Mouse (Mus musculus) stomach, embryonic 16.5 days (tissue): ENCODE measurements around the gene Cers6. TPM values are rescaled to one million over a fixed set of nuclear protein-coding genes. Genes with fewer than 3 reads are reported as not detected.

Experiments
- ATAC-seq: fragments of 200-750 bp; cut with Nextera tagmentation; 2 replicates; pipeline ENCODE4 v1.8.0; 2017; ENCODE audit warnings: moderate number of reproducible peaks, moderate TSS enrichment; ENCODE audit not compliant: insufficient read depth, low FRiP score
- H3K27ac ChIP-seq: fragments of 300-500 bp; sonication (generic); 2 replicates; pipeline ENCODE4 v1.5.1; 2014; ENCODE audit warnings: low read length
- H3K27me3 ChIP-seq: fragments of 300-500 bp; sonication (generic); 2 replicates; pipeline ENCODE4 v1.6.1; 2014; ENCODE audit warnings: low read length, control low read depth, mixed read lengths; ENCODE audit not compliant: control insufficient read depth, insufficient read depth
- H3K36me3 ChIP-seq: fragments of 300-500 bp; sonication (generic); 2 replicates; pipeline ENCODE4 v1.6.1; 2014; ENCODE audit warnings: low read length; ENCODE audit not compliant: control insufficient read depth, insufficient read depth
- H3K4me1 ChIP-seq: fragments of 300-500 bp; sonication (generic); 2 replicates; pipeline ENCODE4 v1.6.1; 2014; ENCODE audit warnings: low read length, control low read depth, mixed read lengths; ENCODE audit not compliant: control insufficient read depth, insufficient read depth
- H3K4me2 ChIP-seq: fragments of 300-500 bp; sonication (generic); 2 replicates; pipeline ENCODE4 v1.6.1; 2014; ENCODE audit warnings: low read depth, low read length, mixed read lengths
- H3K4me3 ChIP-seq: fragments of 300-500 bp; sonication (generic); replicated peaks from 2 replicates; pipeline ENCODE4 v1.5.1; 2014; ENCODE audit warnings: mild to moderate bottlenecking, low read length
- H3K9ac ChIP-seq: fragments of 300-500 bp; sonication (generic); 2 replicates; pipeline ENCODE4 v1.6.1; 2014; ENCODE audit warnings: low read length
- H3K9me3 ChIP-seq: fragments of 300-500 bp; sonication (generic); replicated peaks from 2 replicates; pipeline ENCODE4 v1.6.1; 2016; ENCODE audit warnings: low read length, control low read depth; ENCODE audit not compliant: control insufficient read depth
- WGBS: fragments of 180-500 bp; shearing (Covaris S2); extraction: QIAGEN DNeasy Blood & Tissue Kit; methylation state at CpG from one replicate; pipeline ENCODE4 v1.1.7; 2014; 5-methylcytosine and 5-hydroxymethylcytosine counted together
- polyA plus RNA-seq: library from polyadenylated mRNA; unstranded; fragments of >200 nt; fragmentation: Nextera tagmentation; extraction: Ambion mirVana; gene quantifications from 2 replicates; pipeline ENCODE4 v1.2.1, GENCODE M21; 2015

Gene Cers6
- polyA plus RNA-seq, 1 experiment from 2014 or later, result 26.0 TPM

GRCm38 (mm10) chr2:69061313-69061712, 200.1 kb downstream of the Cers6 start:
- Histone ChIP-seq H3K9me3 (no peaks in the 10 kb centered on the region), H3K36me3 (no peaks in the 10 kb centered on the region), H3K27me3 (no peaks in the 10 kb centered on the region), H3K27ac (no peak overlapping the region), H3K9ac (no peak overlapping the region), H3K4me2 (no peak overlapping the region), H3K4me1 (no peaks in the 10 kb centered on the region), H3K4me3 (no peak overlapping the region)
- ATAC-seq, result no peak

GRCm38 (mm10) chr2:69061910-69062689, 200.9 kb downstream of the Cers6 start:
- Histone ChIP-seq H3K27ac (no peak overlapping the region), H3K27me3 (no peaks in the 10 kb centered on the region), H3K9me3 (no peaks in the 10 kb centered on the region), H3K36me3 (no peaks in the 10 kb centered on the region), H3K4me1 (no peaks in the 10 kb centered on the region), H3K4me3 (no peak overlapping the region), H3K9ac (no peak overlapping the region), H3K4me2 (no peak overlapping the region)
- WGBS, result 87% methylated on average over 5 of the region's 5 CpGs
- no peak for ATAC-seq

DNA sequence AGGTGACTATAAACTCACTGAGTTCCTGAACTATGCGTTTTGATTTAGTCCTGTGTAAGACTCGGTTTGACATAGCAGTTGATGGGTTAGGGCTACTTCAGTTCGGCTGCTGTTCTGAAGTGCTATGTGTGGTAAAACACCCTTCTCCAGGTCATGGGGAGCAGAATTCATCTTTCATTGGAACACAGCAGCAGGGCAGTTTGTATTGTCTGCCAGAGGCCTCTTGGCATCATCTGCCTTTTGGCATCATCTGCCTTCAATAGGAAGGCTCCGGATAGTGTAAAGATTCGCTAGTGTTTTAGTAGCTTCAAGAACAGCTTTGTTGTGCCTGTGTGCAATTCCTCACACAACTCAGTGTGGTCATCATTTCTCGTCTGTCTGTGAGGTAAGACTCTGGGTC, 203.5 kb downstream of the Cers6 start:
- H3K27ac ChIP-seq, result no peak overlapping the region
- no peaks in the 10 kb centered on the region for H3K9me3 ChIP-seq
- WGBS, result 88% methylated on average over 6 of the region's 6 CpGs
- no peaks in the 10 kb centered on the region for H3K36me3 ChIP-seq
- H3K9ac ChIP-seq, result no peak overlapping the region
- H3K27me3 ChIP-seq, result no peaks in the 10 kb centered on the region
- H3K4me2 ChIP-seq, result no peak overlapping the region
- H3K4me1 ChIP-seq, result no peaks in the 10 kb centered on the region
- ATAC-seq, result no peak
- no peak overlapping the region for H3K4me3 ChIP-seq

GRCm38 (mm10) chr2:69071440-69072235, 210.4 kb downstream of the Cers6 start:
- no peak for ATAC-seq
- Histone ChIP-seq H3K4me2 (no peak overlapping the region), H3K36me3 (0 out of 2 replicates have a peak, but pooled peaks cover 4% of the 10 kb centered on the region), H3K27ac (no peak overlapping the region), H3K9me3 (no peaks in the 10 kb centered on the region), H3K9ac (no peak overlapping the region), H3K27me3 (no peaks in the 10 kb centered on the region), H3K4me1 (no peaks in the 10 kb centered on the region), H3K4me3 (no peak overlapping the region)
- WGBS, result 61% methylated on average over 7 of the region's 7 CpGs

- Histone ChIP-seq H3K27ac (no peak overlapping the region), H3K9me3 (no peaks in the 10 kb centered on the region), H3K4me2 (no peak overlapping the region), H3K4me3 (no peak overlapping the region), H3K4me1 (no peaks in the 10 kb centered on the region), H3K9ac (no peak overlapping the region), H3K36me3 (0 out of 2 replicates have a peak, but pooled peaks cover 4% of the 10 kb centered on the region), H3K27me3 (no peaks in the 10 kb centered on the region)
- WGBS, result 80% methylated on average over 3 of the region's 3 CpGs
- ATAC-seq, result no peak
Observed at GRCm38 (mm10) chr2:69077189-69077588, 215.9 kb downstream of the Cers6 start.

DNA sequence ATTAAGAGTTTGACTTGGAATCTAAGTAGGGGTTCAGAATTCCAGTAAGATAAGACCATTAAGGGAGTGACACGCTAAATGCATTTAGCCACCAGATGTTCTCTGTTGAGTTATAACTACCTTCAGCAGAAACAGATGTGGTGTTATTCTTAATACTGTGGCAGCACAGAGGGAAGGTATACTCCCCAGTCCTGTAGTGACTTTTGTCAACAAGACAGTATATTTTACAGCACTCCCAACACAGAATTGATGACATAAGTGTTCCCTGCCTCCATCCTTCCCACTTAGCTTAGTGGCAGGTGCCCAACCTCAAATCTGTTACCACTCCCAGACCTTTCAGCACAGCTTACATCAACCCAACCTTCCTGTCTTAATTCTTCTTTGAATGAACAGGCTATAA, 219.5 kb downstream of the Cers6 start:
- H3K27me3 ChIP-seq, result no peaks in the 10 kb centered on the region
- no peaks in the 10 kb centered on the region for H3K4me1 ChIP-seq
- H3K4me2 ChIP-seq, result no peak overlapping the region
- no peak overlapping the region for H3K4me3 ChIP-seq
- WGBS, result 64% methylated on average over 1 of the region's 1 CpGs
- 0 out of 2 replicates have a peak, but pooled peaks cover 3% of the 10 kb centered on the region for H3K36me3 ChIP-seq
- H3K27ac ChIP-seq, result no peak overlapping the region
- ATAC-seq, result no peak
- H3K9me3 ChIP-seq, result no peaks in the 10 kb centered on the region
- H3K9ac ChIP-seq, result no peak overlapping the region

DNA sequence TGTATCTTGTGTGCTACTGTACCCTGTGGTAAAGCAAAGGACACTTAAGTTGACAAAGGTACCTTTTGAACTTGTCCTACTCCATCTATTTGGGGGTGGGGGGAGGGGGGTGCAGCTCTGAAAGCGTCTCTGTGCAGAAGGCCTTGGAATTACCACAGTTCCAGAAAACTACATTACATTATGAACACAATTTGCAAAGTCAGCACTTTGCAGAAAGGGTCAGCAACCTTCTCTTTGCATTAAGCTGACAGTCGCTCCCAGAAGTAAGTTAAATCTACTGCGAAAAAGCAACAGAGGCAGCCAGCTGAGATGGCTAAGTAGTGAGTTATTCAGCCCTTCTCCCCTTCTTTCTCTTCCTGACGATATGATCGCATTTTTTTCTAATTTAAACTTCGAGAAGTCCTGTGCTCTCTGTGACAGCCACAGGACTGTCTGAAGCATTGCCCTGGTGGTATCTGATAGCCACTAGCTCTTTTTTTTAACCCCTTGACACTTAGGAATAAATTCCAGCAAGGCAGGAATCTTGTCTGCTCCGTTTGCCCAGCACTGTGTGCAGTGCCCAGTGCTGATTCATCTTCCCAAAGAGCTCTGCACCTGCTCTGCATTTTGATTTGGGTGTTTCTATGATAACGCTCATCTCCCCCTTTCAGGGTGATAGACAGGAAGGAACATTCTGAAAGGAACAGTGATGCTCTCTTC, 221.4 kb downstream of the Cers6 start:
- WGBS, result 58% methylated on average over 8 of the region's 8 CpGs
- no peak overlapping the region for H3K4me3 ChIP-seq
- H3K27ac ChIP-seq, result no peak overlapping the region
- H3K4me1 ChIP-seq, result no peaks in the 10 kb centered on the region
- H3K27me3 ChIP-seq, result no peaks in the 10 kb centered on the region
- no peaks in the 10 kb centered on the region for H3K36me3 ChIP-seq
- no peak overlapping the region for H3K4me2 ChIP-seq
- H3K9me3 ChIP-seq, result no peaks in the 10 kb centered on the region
- ATAC-seq, result no peak
- no peak overlapping the region for H3K9ac ChIP-seq

- no peaks in the 10 kb centered on the region for H3K27me3 ChIP-seq
- ATAC-seq, result no peak
- no peak overlapping the region for H3K27ac ChIP-seq
- H3K4me1 ChIP-seq, result no peaks in the 10 kb centered on the region
- H3K36me3 ChIP-seq, result no peaks in the 10 kb centered on the region
- H3K4me2 ChIP-seq, result no peak overlapping the region
- H3K9me3 ChIP-seq, result no peaks in the 10 kb centered on the region
- no peak overlapping the region for H3K9ac ChIP-seq
- WGBS, result 85% methylated on average over 3 of the region's 3 CpGs
- H3K4me3 ChIP-seq, result no peak overlapping the region
Observed at GRCm38 (mm10) chr2:69083198-69083509, 221.9 kb downstream of the Cers6 start.

DNA sequence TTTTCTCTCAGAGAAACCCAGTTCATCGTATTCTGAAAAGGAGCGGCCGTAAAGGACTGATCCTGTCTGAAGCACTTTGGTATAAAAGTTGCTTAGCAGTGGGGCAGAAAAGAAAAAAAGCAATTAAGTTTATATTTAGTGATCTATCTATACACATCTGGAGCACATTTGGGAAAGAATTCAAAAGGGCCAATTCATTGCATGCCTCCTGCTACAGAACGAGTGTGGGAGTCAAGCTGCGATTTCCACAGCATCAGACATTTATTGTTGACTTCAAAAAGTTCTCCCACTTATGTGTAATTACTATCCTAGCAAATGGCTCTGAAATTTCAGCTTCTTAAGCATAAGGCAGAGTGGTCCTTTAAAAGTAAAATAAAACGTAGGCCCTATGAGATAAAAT, 223.2 kb downstream of the Cers6 start:
- Histone ChIP-seq H3K4me3 (no peak overlapping the region), H3K4me2 (no peak overlapping the region), H3K4me1 (no peaks in the 10 kb centered on the region), H3K9me3 (no peaks in the 10 kb centered on the region), H3K27me3 (no peaks in the 10 kb centered on the region), H3K9ac (no peak overlapping the region), H3K27ac (no peak overlapping the region), H3K36me3 (no peaks in the 10 kb centered on the region)
- WGBS, result 70% methylated on average over 6 of the region's 6 CpGs
- no peak for ATAC-seq
